Mouse (Mus musculus): Measurements from ENCODE around the gene Ulbp1. TPM values are rescaled to one million over a fixed set of nuclear protein-coding genes. Genes with fewer than 3 reads are reported as not detected.
A peak's percentile ranks its signal among the peaks of the same experiment; 100 is the strongest.

Gene Ulbp1
- polyA plus RNA-seq, 1 experiment: 9.8 TPM

GRCm38 (mm10) chr10:7391935-7392930, 81.2 kb downstream of the Ulbp1 start:
- TF ChIP-seq MAX (IDR thresholded peaks at IDR 0.05; ENCODE audit: low read depth) (no peak), POLR2A (IDR thresholded peaks at IDR 0.05; ENCODE audit: insufficient read length, low read depth) (no peak), MYOG (IDR thresholded peaks at IDR 0.05; ENCODE audit: control insufficient read depth in 1 of 3, insufficient read depth in 1 of 3, insufficient read length in 2 of 3, low read depth in 2 of 3) (no peak), E2F4 (IDR thresholded peaks at IDR 0.05; ENCODE audit: insufficient read depth) (no peak), MYOD1 (IDR thresholded peaks at IDR 0.05; ENCODE audit: control insufficient read depth in 1 of 3, insufficient read length in 2 of 3, low read depth in 2 of 3) (no peak), CEBPB (IDR thresholded peaks at IDR 0.05; ENCODE audit: insufficient read depth, poor library complexity, severe bottlenecking) (no peak), POLR2AphosphoS2 (IDR thresholded peaks at IDR 0.05; ENCODE audit: insufficient read length, low read depth) (no peak), TCF12 (IDR thresholded peaks at IDR 0.05; ENCODE audit: insufficient read depth, poor library complexity, severe bottlenecking) (no peak), SRF (IDR thresholded peaks at IDR 0.05; ENCODE audit: control insufficient read depth, insufficient read length, low read depth) (no peak), REST (IDR thresholded peaks at IDR 0.05; ENCODE audit: insufficient read depth, insufficient read length) (no peak), USF1 (IDR thresholded peaks at IDR 0.05; ENCODE audit: low read depth) (no peak), TCF3 (IDR thresholded peaks at IDR 0.05; ENCODE audit: insufficient read length, low read depth) (no peak)
- no peak overlapping the region for H3ac ChIP-seq (ENCODE audit: control insufficient read depth, insufficient read length)

GRCm38 (mm10) chr10:7391561-7391934, 81.9 kb downstream of the Ulbp1 start:
- Histone ChIP-seq H3K4me2 (ENCODE audit: low read depth) (peak overlapping the region; percentile 62), H3K27me3 (ENCODE audit: control insufficient read depth, insufficient read depth, insufficient read length) (no peaks in the 10 kb centered on the region), H3K36me3 (ENCODE audit: control insufficient read depth, insufficient read depth) (no peaks in the 10 kb centered on the region), H3K4me3 (peak overlapping the region; percentile 10), H3K79me2 (ENCODE audit: control insufficient read depth, insufficient read depth) (no peaks in the 10 kb centered on the region), H3ac (ENCODE audit: control insufficient read depth, insufficient read length) (no peak overlapping the region)
- no peak for TF ChIP-seq POLR2A (IDR thresholded peaks at IDR 0.05; ENCODE audit: insufficient read length, low read depth)
- TF ChIP-seq USF1 (IDR thresholded peaks at IDR 0.05; ENCODE audit: low read depth): no peak
- TF ChIP-seq REST (IDR thresholded peaks at IDR 0.05; ENCODE audit: insufficient read depth, insufficient read length): no peak
- TF ChIP-seq TCF12 (IDR thresholded peaks at IDR 0.05; ENCODE audit: insufficient read depth, poor library complexity, severe bottlenecking): no peak
- no peak for TF ChIP-seq CEBPB (IDR thresholded peaks at IDR 0.05; ENCODE audit: insufficient read depth, poor library complexity, severe bottlenecking)
- TF ChIP-seq MAX (IDR thresholded peaks at IDR 0.05; ENCODE audit: low read depth): no peak
- no peak for TF ChIP-seq POLR2AphosphoS2 (IDR thresholded peaks at IDR 0.05; ENCODE audit: insufficient read length, low read depth)
- TF ChIP-seq E2F4 (IDR thresholded peaks at IDR 0.05; ENCODE audit: insufficient read depth): no peak
- no peak for TF ChIP-seq MYOG (IDR thresholded peaks at IDR 0.05; ENCODE audit: control insufficient read depth in 1 of 3, insufficient read depth in 1 of 3, insufficient read length in 2 of 3, low read depth in 2 of 3)
- no peak for TF ChIP-seq MYOD1 (IDR thresholded peaks at IDR 0.05; ENCODE audit: control insufficient read depth in 1 of 3, insufficient read length in 2 of 3, low read depth in 2 of 3)
- no peak for TF ChIP-seq SRF (IDR thresholded peaks at IDR 0.05; ENCODE audit: control insufficient read depth, insufficient read length, low read depth)

More at GRCm38 (mm10) chr10:7391935-7392930, 81.2 kb downstream of the Ulbp1 start:
- H3K4me2 ChIP-seq (ENCODE audit: low read depth): peak overlapping the region; percentile 62
- H3K79me2 ChIP-seq (ENCODE audit: control insufficient read depth, insufficient read depth): no peaks in the 10 kb centered on the region
- H3K27me3 ChIP-seq (ENCODE audit: control insufficient read depth, insufficient read depth, insufficient read length): no peaks in the 10 kb centered on the region
- no peaks in the 10 kb centered on the region for H3K36me3 ChIP-seq (ENCODE audit: control insufficient read depth, insufficient read depth)
- H3K4me3 ChIP-seq: peak overlapping the region; percentile 10

GRCm38 (mm10) chr10:7391108-7391507, 82.3 kb downstream of the Ulbp1 start:
- Histone ChIP-seq H3K79me2 (ENCODE audit: control insufficient read depth, insufficient read depth) (no peaks in the 10 kb centered on the region), H3K36me3 (ENCODE audit: control insufficient read depth, insufficient read depth) (no peaks in the 10 kb centered on the region), H3K27me3 (ENCODE audit: control insufficient read depth, insufficient read depth, insufficient read length) (no peaks in the 10 kb centered on the region), H3K4me3 (peak overlapping the region; percentile 18), H3K4me2 (ENCODE audit: low read depth) (no peak overlapping the region), H3ac (ENCODE audit: control insufficient read depth, insufficient read length) (no peak overlapping the region)
- TF ChIP-seq POLR2AphosphoS2 (IDR thresholded peaks at IDR 0.05; ENCODE audit: insufficient read length, low read depth) (no peak), CEBPB (IDR thresholded peaks at IDR 0.05; ENCODE audit: insufficient read depth, poor library complexity, severe bottlenecking) (no peak), TCF3 (IDR thresholded peaks at IDR 0.05; ENCODE audit: insufficient read length, low read depth) (no peak), REST (IDR thresholded peaks at IDR 0.05; ENCODE audit: insufficient read depth, insufficient read length) (no peak), TCF12 (IDR thresholded peaks at IDR 0.05; ENCODE audit: insufficient read depth, poor library complexity, severe bottlenecking) (no peak), MAX (IDR thresholded peaks at IDR 0.05; ENCODE audit: low read depth) (no peak), SRF (IDR thresholded peaks at IDR 0.05; ENCODE audit: control insufficient read depth, insufficient read length, low read depth) (no peak), MYOD1 (IDR thresholded peaks at IDR 0.05; ENCODE audit: control insufficient read depth in 1 of 3, insufficient read length in 2 of 3, low read depth in 2 of 3) (no peak), E2F4 (IDR thresholded peaks at IDR 0.05; ENCODE audit: insufficient read depth) (no peak), POLR2A (IDR thresholded peaks at IDR 0.05; ENCODE audit: insufficient read length, low read depth) (no peak), USF1 (IDR thresholded peaks at IDR 0.05; ENCODE audit: low read depth) (no peak), MYOG (IDR thresholded peaks at IDR 0.05; ENCODE audit: control insufficient read depth in 1 of 3, insufficient read depth in 1 of 3, insufficient read length in 2 of 3, low read depth in 2 of 3) (no peak)

Other genes starting within 250 kb of the Ulbp1 start
- 4.8 TPM for gene Lrp11, start 116.2 kb upstream of the Ulbp1 start, polyA plus RNA-seq (2012; fragmentation: generic; extraction: Trizol)
- 15.4 TPM for gene Nup43, start 193.9 kb upstream of the Ulbp1 start, polyA plus RNA-seq (2012; fragmentation: generic; extraction: Trizol)
- 61.6 TPM for gene Pcmt1, start 207.5 kb upstream of the Ulbp1 start, polyA plus RNA-seq (2012; fragmentation: generic; extraction: Trizol)
- gene Lats1, start 207.6 kb upstream of the Ulbp1 start, polyA plus RNA-seq (2012; fragmentation: generic; extraction: Trizol): 5.0 TPM

All from myocyte (in vitro differentiated cells).